Mouse (Mus musculus) ES-Bruce4 (cell line): ENCODE measurements at regions not wholly inside any gene's neighbourhood (a gene's known extent, or its start where the extent isn't known, plus 50 kb on each side); places are given as distances from the start of the nearest gene placed in this dataset.

Experiments
- EP300 ChIP-seq: IDR thresholded peaks from 2 replicates; pipeline ENCODE4 v1.6.1; 2011; ENCODE audit warnings: low read depth, low read length; ENCODE audit not compliant: insufficient read depth
- POLR2A ChIP-seq: IDR thresholded peaks from one replicate; pipeline ENCODE4 v1.8.1; 2011; ENCODE audit warnings: low read length; ENCODE audit not compliant: insufficient read depth

GRCm38 (mm10) chr12:74677835-74678234, 361.6 kb upstream of the Gm11042 start:
- TF ChIP-seq POLR2A (no peak), EP300 (no peak)
